Mouse (Mus musculus) ES-E14 (cell line): ENCODE data around the gene Soga3.

Experiments used
- HCFC1 ChIP-seq: IDR thresholded peaks from 2 replicates; pipeline ENCODE4 v1.6.1; 2012; ENCODE audit warnings: low read length, inconsistent platforms, borderline replicate concordance; ENCODE audit not compliant: insufficient read depth
- MAFK ChIP-seq: IDR thresholded peaks from 2 replicates; pipeline ENCODE4 v1.6.1; 2014; ENCODE audit warnings: mild to moderate bottlenecking, low read depth, low read length, inconsistent platforms; ENCODE audit not compliant: insufficient read depth
- ZC3H11A ChIP-seq: IDR thresholded peaks from 2 replicates; pipeline ENCODE4 v1.6.1; 2012; ENCODE audit warnings: low read depth, mild to moderate bottlenecking, inconsistent platforms, low read length, borderline replicate concordance

DNA sequence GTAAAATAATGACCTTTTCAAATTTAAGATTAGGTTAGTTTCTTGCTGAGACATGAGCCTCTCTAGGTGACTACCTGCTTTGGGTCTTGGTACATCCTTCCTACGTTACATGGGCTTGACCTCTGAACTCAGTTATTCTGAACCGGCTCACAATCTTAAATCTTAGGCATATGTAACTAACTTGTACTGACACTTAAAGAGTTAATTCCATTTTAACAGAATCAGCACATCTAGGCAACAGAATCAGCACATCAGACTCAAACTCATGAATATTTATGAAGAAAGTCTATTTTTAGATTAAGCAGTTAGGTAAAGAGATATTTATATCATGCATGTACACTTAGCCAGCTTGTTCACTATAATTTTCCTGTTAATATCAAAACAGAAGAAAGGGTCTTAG, 73.8 kb downstream of the Soga3 start:
- no peak for TF ChIP-seq ZC3H11A
- TF ChIP-seq HCFC1: no peak
- TF ChIP-seq MAFK: no peak
